Mouse (Mus musculus) neural tube, embryonic 13.5 days (tissue): ENCODE data around the gene Vav2. TPM values are rescaled to one million over a fixed set of nuclear protein-coding genes. Genes with fewer than 3 reads are reported as not detected.

Experiments
- ATAC-seq: fragments of 200-750 bp; cut with Nextera tagmentation; 2 replicates; pipeline ENCODE4 v1.8.0; 2017; ENCODE audit warnings: low read depth, mild to moderate bottlenecking, moderate TSS enrichment, moderate library complexity
- H3K27ac ChIP-seq: fragments of 300-500 bp; sonication (generic); replicated peaks from 2 replicates; pipeline ENCODE4 v1.5.1; 2015; ENCODE audit warnings: moderate library complexity, mild to moderate bottlenecking, inconsistent platforms
- H3K27me3 ChIP-seq: fragments of 300-500 bp; sonication (generic); 2 replicates; pipeline ENCODE4 v1.6.1; 2015; ENCODE audit warnings: mild to moderate bottlenecking, inconsistent platforms
- H3K36me3 ChIP-seq: fragments of 300-500 bp; sonication (generic); 2 replicates; pipeline ENCODE4 v1.6.1; 2015; ENCODE audit warnings: mild to moderate bottlenecking, inconsistent platforms
- H3K4me1 ChIP-seq: fragments of 300-500 bp; sonication (generic); replicated peaks from 2 replicates; pipeline ENCODE4 v1.6.1; 2015; ENCODE audit warnings: inconsistent platforms
- H3K4me2 ChIP-seq: fragments of 300-500 bp; sonication (generic); 2 replicates; pipeline ENCODE4 v1.6.1; 2015; ENCODE audit warnings: inconsistent platforms, mild to moderate bottlenecking, moderate library complexity
- H3K4me3 ChIP-seq: fragments of 300-500 bp; sonication (generic); 2 replicates; pipeline ENCODE4 v1.5.1; 2015; ENCODE audit warnings: mild to moderate bottlenecking, inconsistent platforms
- H3K9ac ChIP-seq: fragments of 300-500 bp; sonication (generic); 2 replicates; pipeline ENCODE4 v1.6.1; 2015; ENCODE audit warnings: moderate library complexity, mild to moderate bottlenecking, inconsistent platforms
- H3K9me3 ChIP-seq: fragments of 300-500 bp; sonication (generic); 2 replicates; pipeline ENCODE4 v1.6.1; 2016; ENCODE audit warnings: inconsistent platforms
- WGBS: fragments of 180-500 bp; shearing (Covaris S2); methylation state at CpG from one replicate; pipeline ENCODE4 v1.1.7; 2015; 5-methylcytosine and 5-hydroxymethylcytosine counted together
- polyA plus RNA-seq: library from polyadenylated mRNA; unstranded; fragments of >200 nt; fragmentation: Nextera tagmentation; extraction: Ambion mirVana; gene quantifications from 2 replicates; pipeline ENCODE4 v1.2.1, GENCODE M21; 2015

The Vav2 gene
- polyA plus RNA-seq, 1 experiment from 2014 or later: 14.8 TPM

- Histone ChIP-seq H3K27ac (no peak overlapping the region), H3K27me3 (no peaks in the 10 kb centered on the region), H3K36me3 (no peaks in the 10 kb centered on the region), H3K9ac (no peak overlapping the region), H3K4me1 (peaks cover 6% of the 10 kb centered on the region), H3K4me2 (no peak overlapping the region), H3K9me3 (no peaks in the 10 kb centered on the region), H3K4me3 (no peak overlapping the region)
- ATAC-seq: no peak
- 63% methylated on average over 1 of the region's 1 CpGs for WGBS
These were observed 11.0 kb upstream of the Vav2 start for GRCm38 (mm10) chr2:27437876-27438275.

- Histone ChIP-seq H3K9ac (no peak overlapping the region), H3K9me3 (no peaks in the 10 kb centered on the region), H3K27me3 (no peaks in the 10 kb centered on the region), H3K36me3 (no peaks in the 10 kb centered on the region), H3K27ac (no peak overlapping the region), H3K4me3 (no peak overlapping the region), H3K4me1 (peaks cover 4% of the 10 kb centered on the region), H3K4me2 (no peak overlapping the region)
- no peak for ATAC-seq
- WGBS: 66% methylated on average over 2 of the region's 2 CpGs
These were observed 5.8 kb upstream of the Vav2 start for GRCm38 (mm10) chr2:27432599-27432998.

GRCm38 (mm10) chr2:27430621-27431020, 3.8 kb upstream of the Vav2 start:
- H3K9ac ChIP-seq: no peak overlapping the region
- no peaks in the 10 kb centered on the region for H3K9me3 ChIP-seq
- H3K4me3 ChIP-seq: no peak overlapping the region
- ATAC-seq: no peak
- WGBS: 97% methylated on average over 7 of the region's 7 CpGs
- H3K4me2 ChIP-seq: no peak overlapping the region
- no peak overlapping the region for H3K27ac ChIP-seq
- H3K27me3 ChIP-seq: no peaks in the 10 kb centered on the region
- peaks cover 11% of the 10 kb centered on the region for H3K4me1 ChIP-seq
- no peaks in the 10 kb centered on the region for H3K36me3 ChIP-seq

GRCm38 (mm10) chr2:27428071-27428470, 1.2 kb upstream of the Vav2 start:
- Histone ChIP-seq H3K27me3 (no peaks in the 10 kb centered on the region), H3K36me3 (no peaks in the 10 kb centered on the region), H3K4me2 (peak overlapping the region; percentile 96; the same call in 1 of the 2 replicates), H3K9me3 (no peaks in the 10 kb centered on the region), H3K4me1 (peaks cover 35% of the 10 kb centered on the region), H3K9ac (no peak overlapping the region), H3K27ac (peak overlapping the region; percentile 67), H3K4me3 (no peak overlapping the region)
- peak; percentile 41 for ATAC-seq
- whole genome bisulfite sequencing: 1% methylated on average over 4 of the region's 4 CpGs

- Histone ChIP-seq H3K9ac (peak overlapping the region; percentile 96), H3K36me3 (no peaks in the 10 kb centered on the region), H3K27ac (peak overlapping the region; percentile 90), H3K4me3 (peak overlapping the region; percentile 95), H3K4me1 (peaks cover 51% of the 10 kb centered on the region), H3K27me3 (no peaks in the 10 kb centered on the region), H3K9me3 (no peaks in the 10 kb centered on the region), H3K4me2 (peak overlapping the region; percentile 96)
- under 1% methylated on average over 43 of the region's 64 CpGs for whole genome bisulfite sequencing
- ATAC-seq: peak; percentile 29
These were observed 403 bp downstream of the Vav2 start for GRCm38 (mm10) chr2:27426406-27426854.

GRCm38 (mm10) chr2:27425751-27426405, 955 bp downstream of the Vav2 start:
- Histone ChIP-seq H3K4me1 (peaks cover 57% of the 10 kb centered on the region), H3K27me3 (no peaks in the 10 kb centered on the region), H3K9me3 (no peaks in the 10 kb centered on the region), H3K9ac (peak overlapping the region; percentile 96), H3K4me3 (peak overlapping the region; percentile 95), H3K36me3 (no peaks in the 10 kb centered on the region), H3K4me2 (peak overlapping the region; percentile 96), H3K27ac (peak overlapping the region; percentile 90)
- peak; percentile 15; the same call in 1 of the 2 replicates for ATAC-seq
- under 1% methylated on average over 60 of the region's 60 CpGs for WGBS

- Histone ChIP-seq H3K9me3 (no peaks in the 10 kb centered on the region), H3K27me3 (no peaks in the 10 kb centered on the region), H3K4me2 (peak overlapping the region; percentile 96), H3K4me1 (peaks cover 60% of the 10 kb centered on the region), H3K9ac (peak overlapping the region; percentile 96), H3K36me3 (no peaks in the 10 kb centered on the region), H3K4me3 (peak overlapping the region; percentile 95), H3K27ac (peak overlapping the region; percentile 90)
- WGBS: 2% methylated on average over 20 of the region's 20 CpGs
- ATAC-seq: no peak
These were observed 1.6 kb downstream of the Vav2 start for GRCm38 (mm10) chr2:27425161-27425611.

GRCm38 (mm10) chr2:27423596-27423995, 3.2 kb downstream of the Vav2 start:
- H3K27me3 ChIP-seq: no peaks in the 10 kb centered on the region
- no peaks in the 10 kb centered on the region for H3K36me3 ChIP-seq
- peak overlapping the region; percentile 96 for H3K9ac ChIP-seq
- no peaks in the 10 kb centered on the region for H3K9me3 ChIP-seq
- ATAC-seq: no peak
- peak overlapping the region; percentile 25 for H3K27ac ChIP-seq
- 37% methylated on average over 7 of the region's 7 CpGs for WGBS
- H3K4me2 ChIP-seq: peak overlapping the region; percentile 96
- H3K4me3 ChIP-seq: peak overlapping the region; percentile 95
- H3K4me1 ChIP-seq: peaks cover 76% of the 10 kb centered on the region

- Histone ChIP-seq H3K27me3 (no peaks in the 10 kb centered on the region), H3K36me3 (no peaks in the 10 kb centered on the region), H3K9me3 (no peaks in the 10 kb centered on the region), H3K4me1 (peaks cover 86% of the 10 kb centered on the region), H3K9ac (peak overlapping the region; percentile 52), H3K27ac (peak overlapping the region; percentile 87), H3K4me2 (peak overlapping the region; percentile 31), H3K4me3 (no peak overlapping the region; the same call in 1 of the 2 replicates)
- WGBS: 45% methylated on average over 20 of the region's 20 CpGs
- peak; percentile 32; the same call in 1 of the 2 replicates for ATAC-seq
These were observed 5.4 kb downstream of the Vav2 start for GRCm38 (mm10) chr2:27421293-27422068.

GRCm38 (mm10) chr2:27418577-27419070, 8.2 kb downstream of the Vav2 start:
- H3K9ac ChIP-seq: peak overlapping the region; percentile 47; the same call in 1 of the 2 replicates
- no peaks in the 10 kb centered on the region for H3K36me3 ChIP-seq
- H3K9me3 ChIP-seq: no peaks in the 10 kb centered on the region
- peak overlapping the region; percentile 29; the same call in 1 of the 2 replicates for H3K27ac ChIP-seq
- ATAC-seq: no peak
- H3K27me3 ChIP-seq: no peaks in the 10 kb centered on the region
- WGBS: 51% methylated on average over 6 of the region's 6 CpGs
- H3K4me2 ChIP-seq: no peak overlapping the region
- H3K4me1 ChIP-seq: peaks cover 96% of the 10 kb centered on the region
- H3K4me3 ChIP-seq: no peak overlapping the region

- Histone ChIP-seq H3K27me3 (no peaks in the 10 kb centered on the region), H3K27ac (peak overlapping the region; percentile 33; the same call in 1 of the 2 replicates), H3K4me3 (no peak overlapping the region), H3K4me2 (no peak overlapping the region), H3K4me1 (peaks cover 96% of the 10 kb centered on the region), H3K36me3 (no peaks in the 10 kb centered on the region), H3K9ac (no peak overlapping the region), H3K9me3 (no peaks in the 10 kb centered on the region)
- no peak for ATAC-seq
- 39% methylated on average over 5 of the region's 5 CpGs for WGBS
These were observed 9.1 kb downstream of the Vav2 start for GRCm38 (mm10) chr2:27417648-27418153.

GRCm38 (mm10) chr2:27416425-27416824, 10.4 kb downstream of the Vav2 start:
- H3K9me3 ChIP-seq: no peaks in the 10 kb centered on the region

More at GRCm38 (mm10) chr2:27416425-27416824, 10.4 kb downstream of the Vav2 start:
- Histone ChIP-seq H3K36me3 (no peaks in the 10 kb centered on the region), H3K4me3 (no peak overlapping the region), H3K4me2 (no peak overlapping the region), H3K9ac (peak overlapping the region; percentile 9; the same call in 1 of the 2 replicates), H3K27ac (no peak overlapping the region), H3K27me3 (no peaks in the 10 kb centered on the region), H3K4me1 (peaks cover 96% of the 10 kb centered on the region)
- no peak for ATAC-seq
- 45% methylated on average over 3 of the region's 3 CpGs for WGBS
